Mouse (Mus musculus) lung, adult 2 months (tissue): ENCODE data around the gene Troap.
A peak's percentile ranks its signal among the peaks of the same experiment; 100 is the strongest.

ENCODE experiments used
- CTCF ChIP-seq: fragments of 200-500 bp; IDR thresholded peaks from 2 replicates; pipeline ENCODE4 v1.5.1; 2011; ENCODE audit warnings: mild to moderate bottlenecking, low read length, control low read depth; ENCODE audit not compliant: insufficient read depth
- POLR2A ChIP-seq: fragments of 200-500 bp; IDR thresholded peaks from 2 replicates; pipeline ENCODE4 v1.6.1; 2011; ENCODE audit warnings: low read depth, mild to moderate bottlenecking, control low read depth, low read length, borderline replicate concordance; ENCODE audit errors: extremely low read depth

GRCm38 (mm10) chr15:99113396-99113975 lies 39.1 kb downstream of the Troap start:
- peak; percentile 35 for TF ChIP-seq CTCF
- no peak for TF ChIP-seq POLR2A
